Mouse (Mus musculus) intestine, postnatal 0 days (tissue): ENCODE measurements around the gene Zfp708. TPM values are rescaled to one million over a fixed set of nuclear protein-coding genes. Genes with fewer than 3 reads are reported as not detected.
A peak's percentile ranks its signal among the peaks of the same experiment; 100 is the strongest.

Experiments used
- ATAC-seq: fragments of 200-750 bp; cut with Nextera tagmentation; 2 replicates; pipeline ENCODE4 v1.8.0; 2017; ENCODE audit warnings: mild to moderate bottlenecking, moderate TSS enrichment, moderate library complexity
- H3K27ac ChIP-seq: fragments of 300-500 bp; sonication (generic); 2 replicates; pipeline ENCODE4 v1.5.1; 2014; ENCODE audit warnings: mild to moderate bottlenecking, low read depth, low read length, moderate library complexity
- H3K27me3 ChIP-seq: fragments of 300-500 bp; sonication (generic); replicated peaks from 2 replicates; pipeline ENCODE4 v1.6.1; 2014; ENCODE audit warnings: low read length, mixed read lengths; ENCODE audit not compliant: control insufficient read depth, insufficient read depth
- H3K36me3 ChIP-seq: fragments of 300-500 bp; sonication (generic); 2 replicates; pipeline ENCODE4 v1.6.1; 2014; ENCODE audit warnings: mild to moderate bottlenecking, moderate library complexity; ENCODE audit not compliant: control insufficient read depth, insufficient read depth
- H3K4me1 ChIP-seq: fragments of 300-500 bp; sonication (generic); replicated peaks from 2 replicates; pipeline ENCODE4 v1.6.1; 2014; ENCODE audit warnings: antibody characterized with exemption, low read length, mixed read lengths; ENCODE audit not compliant: control insufficient read depth, insufficient read depth
- H3K4me2 ChIP-seq: fragments of 300-500 bp; sonication (generic); replicated peaks from 2 replicates; pipeline ENCODE4 v1.6.1; 2014; ENCODE audit warnings: low read depth, mild to moderate bottlenecking, moderate library complexity
- H3K4me3 ChIP-seq: fragments of 300-500 bp; sonication (generic); 2 replicates; pipeline ENCODE4 v1.5.1; 2014; ENCODE audit warnings: low read depth, low read length
- H3K9ac ChIP-seq: fragments of 300-500 bp; sonication (generic); 2 replicates; pipeline ENCODE4 v1.6.1; 2014; ENCODE audit warnings: mild to moderate bottlenecking, low read depth, low read length
- H3K9me3 ChIP-seq: fragments of 300-500 bp; sonication (generic); 2 replicates; pipeline ENCODE4 v1.6.1; 2016; ENCODE audit warnings: mixed run types; ENCODE audit not compliant: control insufficient read depth
- CTCF ChIP-seq: sonication (generic); IDR thresholded peaks from 2 replicates; pipeline ENCODE4 v1.5.1; 2016; ENCODE audit warnings: low read depth, mild to moderate bottlenecking, control low read depth, antibody characterized with exemption, moderate library complexity
- WGBS: fragments of 180-500 bp; shearing (Covaris S2); extraction: QIAGEN DNeasy Blood & Tissue Kit; methylation state at CpG from one replicate; pipeline ENCODE4 v1.1.7; 2014; 5-methylcytosine and 5-hydroxymethylcytosine counted together
- polyA plus RNA-seq: library from polyadenylated mRNA; unstranded; fragments of >200 nt; fragmentation: Nextera tagmentation; extraction: Ambion mirVana; gene quantifications from 2 replicates; pipeline ENCODE4 v1.2.1, GENCODE M21; 2015

The Zfp708 gene
- polyA plus RNA-seq, 1 experiment from 2014 or later, result 1.6 TPM

DNA sequence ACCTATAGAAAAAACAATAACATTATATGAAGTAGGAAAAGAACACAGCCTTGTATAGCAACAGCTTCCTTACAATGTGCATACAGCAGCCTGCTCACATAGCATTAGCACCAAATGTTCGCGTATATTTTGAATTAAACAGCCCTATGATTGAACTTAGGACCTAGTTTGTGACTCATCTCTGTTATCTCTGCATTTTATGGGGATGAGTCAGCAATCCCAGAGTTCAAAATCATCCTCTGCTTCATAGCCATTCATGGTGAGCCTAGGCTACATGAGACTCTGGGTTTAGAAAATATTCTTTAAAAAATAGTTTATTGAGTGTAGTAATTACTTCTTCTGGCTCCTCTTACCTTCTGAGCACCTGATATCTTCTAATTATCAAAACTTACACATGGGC is 15.5 kb upstream of the Zfp708 start:
- Histone ChIP-seq H3K9me3 (no peaks in the 10 kb centered on the region), H3K9ac (no peak overlapping the region), H3K27me3 (no peaks in the 10 kb centered on the region), H3K4me3 (no peak overlapping the region), H3K27ac (no peak overlapping the region), H3K36me3 (no peaks in the 10 kb centered on the region), H3K4me2 (no peak overlapping the region), H3K4me1 (no peaks in the 10 kb centered on the region)
- 57% methylated on average over 2 of the region's 2 CpGs for WGBS
- no peak for TF ChIP-seq CTCF
- no peak for ATAC-seq

DNA sequence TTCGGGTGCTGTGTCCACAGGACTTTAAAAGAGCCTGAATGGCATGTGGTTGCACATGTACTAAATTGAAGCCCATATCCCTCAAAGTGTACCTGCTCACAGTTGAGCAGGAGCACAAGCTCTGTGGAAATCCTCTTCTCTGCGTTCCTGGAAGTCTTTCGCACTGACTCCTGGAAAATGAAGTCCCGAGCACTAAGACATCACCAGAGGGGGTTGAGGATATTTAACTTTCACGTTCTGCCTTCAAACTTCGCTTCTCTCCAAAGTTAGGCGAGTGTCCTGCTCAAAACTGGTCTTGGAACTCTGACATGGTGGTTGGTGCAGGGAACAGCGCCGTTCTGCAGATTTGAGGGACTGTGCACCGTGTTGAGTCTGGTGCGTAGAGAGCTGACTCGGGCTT is 14.3 kb upstream of the Zfp708 start:
- no peak for TF ChIP-seq CTCF
- no peaks in the 10 kb centered on the region for H3K27me3 ChIP-seq
- WGBS, result 81% methylated on average over 12 of the region's 12 CpGs
- no peak overlapping the region for H3K4me2 ChIP-seq
- no peaks in the 10 kb centered on the region for H3K9me3 ChIP-seq
- no peak overlapping the region for H3K9ac ChIP-seq
- H3K36me3 ChIP-seq, result no peaks in the 10 kb centered on the region
- no peak overlapping the region for H3K27ac ChIP-seq
- H3K4me3 ChIP-seq, result no peak overlapping the region
- peaks cover 4% of the 10 kb centered on the region; the same call in 1 of the 2 replicates for H3K4me1 ChIP-seq
- ATAC-seq, result no peak

DNA sequence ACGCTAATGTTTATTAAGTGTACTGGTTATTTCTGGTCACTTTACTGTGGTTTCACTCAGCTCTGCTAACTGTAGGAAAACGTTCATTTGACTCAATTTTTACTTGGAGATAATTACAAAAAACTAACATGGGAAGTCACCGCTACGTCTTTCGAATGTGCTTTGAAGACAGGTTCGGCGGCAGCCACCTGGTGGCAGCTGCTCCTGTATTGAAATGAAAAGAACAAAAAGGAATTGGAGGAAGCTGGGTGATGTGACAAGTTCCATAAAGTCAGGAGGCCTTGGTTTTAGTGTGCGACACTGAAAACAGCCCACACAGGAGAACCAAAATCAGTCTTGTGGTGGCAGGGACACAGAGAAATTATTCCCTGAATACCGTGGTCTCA is 11.0 kb upstream of the Zfp708 start:
- H3K4me2 ChIP-seq, result peak overlapping the region; percentile 69
- H3K27me3 ChIP-seq, result no peaks in the 10 kb centered on the region
- no peak overlapping the region for H3K27ac ChIP-seq
- peak; percentile 60 for TF ChIP-seq CTCF
- H3K36me3 ChIP-seq, result no peaks in the 10 kb centered on the region
- peak; percentile 75 for ATAC-seq
- no peaks in the 10 kb centered on the region for H3K9me3 ChIP-seq
- peaks cover 4% of the 10 kb centered on the region; the same call in 1 of the 2 replicates for H3K4me1 ChIP-seq
- WGBS, result 5% methylated on average over 9 of the region's 9 CpGs
- H3K9ac ChIP-seq, result no peak overlapping the region
- H3K4me3 ChIP-seq, result peak overlapping the region; percentile 60

DNA sequence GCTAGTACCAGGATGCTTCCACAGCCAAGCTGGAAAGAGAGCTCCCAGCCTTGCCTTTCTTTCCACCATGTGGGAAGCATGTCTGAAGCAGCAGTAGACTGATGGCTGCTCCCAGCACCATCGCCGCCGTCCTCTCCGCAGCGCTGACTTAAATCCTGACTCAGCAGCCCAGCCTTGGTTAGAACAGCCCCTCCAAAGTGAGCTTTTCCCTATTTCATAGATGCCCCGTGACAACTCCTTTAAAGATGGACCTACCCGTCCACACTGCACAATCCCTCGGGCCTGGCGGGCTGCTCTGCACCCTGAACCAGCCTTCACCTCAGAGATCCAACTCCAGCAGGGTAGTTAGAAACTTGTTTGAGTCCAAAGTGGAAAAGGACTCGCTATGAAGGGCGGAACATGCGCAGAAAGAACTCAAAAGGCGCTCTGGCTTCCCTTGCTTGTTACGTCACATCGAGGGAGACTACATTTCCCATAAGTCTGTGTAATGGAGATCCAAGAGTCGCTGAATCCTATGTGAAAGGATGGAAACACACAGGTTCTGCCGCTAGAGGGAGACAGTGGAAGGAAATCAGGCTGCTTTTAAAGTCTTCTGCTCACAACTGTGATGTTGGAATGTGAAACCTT is 10.5 kb upstream of the Zfp708 start, which contains the start of gene Gm28557:
Gene Gm28557 (minus strand): TSS at position 411 of the 627 bp plus-strand sequence.
- Histone ChIP-seq H3K9me3 (no peaks in the 10 kb centered on the region), H3K4me3 (peak within 1 kb of the TSS; percentile 60), H3K4me2 (peak within 1 kb of the TSS; percentile 69), H3K4me1 (peaks cover 4% of the 10 kb centered on the region; the same call in 1 of the 2 replicates), H3K9ac (peak within 1 kb of the TSS; percentile 53), H3K27ac (peak within 1 kb of the TSS; percentile 81), H3K36me3 (no peaks in the 10 kb centered on the region), H3K27me3 (no peaks in the 10 kb centered on the region)
- peak; percentile 94 for TF ChIP-seq CTCF
- peak; percentile 99 for ATAC-seq
- 0% methylated on average over 17 of the region's 17 CpGs for WGBS

DNA sequence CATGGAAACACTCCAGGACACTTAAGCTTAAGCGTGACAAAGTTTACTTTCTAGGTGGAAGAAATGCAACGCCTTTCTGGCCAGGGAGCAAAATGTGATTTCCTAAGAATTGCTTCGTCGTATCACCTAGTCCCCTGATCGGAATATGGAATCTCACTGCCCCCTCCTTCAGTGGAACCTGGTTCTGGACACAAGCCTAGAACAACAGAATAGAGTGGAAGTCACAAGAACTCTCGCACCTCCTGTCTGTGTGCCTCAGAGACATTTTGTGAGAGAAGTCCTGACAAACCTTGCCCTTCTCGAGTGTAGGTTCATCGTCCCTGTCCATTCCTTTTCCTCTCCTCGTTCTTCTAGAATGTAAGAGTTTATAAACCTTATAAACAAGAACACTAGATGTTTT is 9.9 kb upstream of the Zfp708 start:
- no peak for ATAC-seq
- Histone ChIP-seq H3K36me3 (no peaks in the 10 kb centered on the region), H3K4me2 (peak overlapping the region; percentile 69), H3K27ac (peak overlapping the region; percentile 81; the same call in 1 of the 2 replicates), H3K27me3 (no peaks in the 10 kb centered on the region), H3K9me3 (no peaks in the 10 kb centered on the region), H3K9ac (peak overlapping the region; percentile 53), H3K4me3 (peak overlapping the region; percentile 60), H3K4me1 (peaks cover 4% of the 10 kb centered on the region; the same call in 1 of the 2 replicates)
- 46% methylated on average over 9 of the region's 9 CpGs for WGBS
- no peak for TF ChIP-seq CTCF

DNA sequence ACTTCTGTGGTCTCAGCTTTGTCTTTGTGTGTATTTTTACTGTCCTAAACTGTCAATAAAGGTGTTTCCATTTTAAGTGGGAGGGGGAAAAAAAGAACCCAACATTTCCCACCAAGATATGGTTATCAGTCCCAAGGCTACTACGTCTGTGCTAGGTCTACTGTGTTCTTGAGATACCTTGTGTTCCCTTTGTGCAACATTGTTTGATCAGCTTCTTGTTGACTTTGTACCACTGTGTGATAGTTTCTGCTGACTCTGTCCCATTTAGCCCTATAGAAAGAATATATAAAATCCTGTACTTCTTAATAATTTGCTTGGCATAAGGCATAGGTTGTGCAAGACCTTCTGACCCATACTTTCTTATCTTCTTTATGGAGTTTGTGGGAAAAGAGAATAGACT is 7.6 kb downstream of the Zfp708 start:
- H3K27me3 ChIP-seq, result no peaks in the 10 kb centered on the region
- H3K9ac ChIP-seq, result no peak overlapping the region
- H3K4me3 ChIP-seq, result no peak overlapping the region
- H3K9me3 ChIP-seq, result no peaks in the 10 kb centered on the region
- no peak for TF ChIP-seq CTCF
- ATAC-seq, result no peak
- H3K4me2 ChIP-seq, result no peak overlapping the region
- WGBS, result 57% methylated on average over 1 of the region's 1 CpGs
- H3K4me1 ChIP-seq, result no peaks in the 10 kb centered on the region
- no peak overlapping the region for H3K27ac ChIP-seq
- no peaks in the 10 kb centered on the region for H3K36me3 ChIP-seq
